Mouse (Mus musculus) neutrophil, adult 5-6 weeks (primary cell): ENCODE measurements around the gene Uvrag. TPM values are rescaled to one million over a fixed set of nuclear protein-coding genes. Genes with fewer than 3 reads are reported as not detected.

ENCODE experiments used
- ATAC-seq: fragments of 151-379, 151-347 bp; 2 replicates; pipeline ENCODE4 v1.8.0; 2017; ENCODE audit warnings: mild to moderate bottlenecking, moderate TSS enrichment; ENCODE audit not compliant: insufficient number of reproducible peaks, poor library complexity, low FRiP score, severe bottlenecking; ENCODE audit errors: extremely low read depth
- total RNA-seq: library from RNA; stranded (forward); fragments of 200-1000 nt; gene quantifications from 2 replicates; pipeline ENCODE4 v1.2.3, GENCODE M21; 2017

Uvrag gene
- total RNA-seq, 1 experiment from 2014 or later = 90.1 TPM

GRCm38 (mm10) chr7:98856128-98856527 lies 284.8 kb downstream of the Uvrag start:
- ATAC-seq = no peak

GRCm38 (mm10) chr7:98855388-98855787 lies 285.6 kb downstream of the Uvrag start:
- ATAC-seq = no peak

- no peak for ATAC-seq
Measured at GRCm38 (mm10) chr7:98853806-98854205, 287.1 kb downstream of the Uvrag start.

- no peak for ATAC-seq
Measured at GRCm38 (mm10) chr7:98852950-98853650, 287.8 kb downstream of the Uvrag start.

GRCm38 (mm10) chr7:98851220-98851619 lies 289.7 kb downstream of the Uvrag start:
- ATAC-seq = no peak

- no peak for ATAC-seq
Measured at GRCm38 (mm10) chr7:98850388-98850787, 290.6 kb downstream of the Uvrag start.

GRCm38 (mm10) chr7:98848899-98849640 lies 291.9 kb downstream of the Uvrag start:
- ATAC-seq = no peak

- no peak for ATAC-seq
Measured at GRCm38 (mm10) chr7:98843649-98844048, 297.3 kb downstream of the Uvrag start.

- ATAC-seq = no peak
Measured at GRCm38 (mm10) chr7:98842997-98843396, 297.9 kb downstream of the Uvrag start.

- no peak for ATAC-seq
Measured at GRCm38 (mm10) chr7:98841802-98842201, 299.1 kb downstream of the Uvrag start.

- no peak for ATAC-seq
Measured at GRCm38 (mm10) chr7:98840771-98841170, 300.2 kb downstream of the Uvrag start.

GRCm38 (mm10) chr7:98839312-98839711 lies 301.6 kb downstream of the Uvrag start:
- ATAC-seq = no peak

GRCm38 (mm10) chr7:98838729-98839141 lies 302.2 kb downstream of the Uvrag start:
- no peak for ATAC-seq

- no peak for ATAC-seq
Measured at GRCm38 (mm10) chr7:98837901-98838300, 303.0 kb downstream of the Uvrag start.

- peak; percentile 14; the same call in 1 of the 2 replicates for ATAC-seq
Measured at GRCm38 (mm10) chr7:98836646-98837045, 304.3 kb downstream of the Uvrag start.

GRCm38 (mm10) chr7:98835519-98836441 lies 305.2 kb downstream of the Uvrag start:
- ATAC-seq = no peak
